Mouse (Mus musculus) cerebellum, adult 18-20 months (tissue): ENCODE data around the gene Kcnq1.

Experiments
- DNase-seq, 2 experiments: peaks; one replicate each; pipeline ENCODE4 v3.0.0; 2021

The Kcnq1 gene

DNA sequence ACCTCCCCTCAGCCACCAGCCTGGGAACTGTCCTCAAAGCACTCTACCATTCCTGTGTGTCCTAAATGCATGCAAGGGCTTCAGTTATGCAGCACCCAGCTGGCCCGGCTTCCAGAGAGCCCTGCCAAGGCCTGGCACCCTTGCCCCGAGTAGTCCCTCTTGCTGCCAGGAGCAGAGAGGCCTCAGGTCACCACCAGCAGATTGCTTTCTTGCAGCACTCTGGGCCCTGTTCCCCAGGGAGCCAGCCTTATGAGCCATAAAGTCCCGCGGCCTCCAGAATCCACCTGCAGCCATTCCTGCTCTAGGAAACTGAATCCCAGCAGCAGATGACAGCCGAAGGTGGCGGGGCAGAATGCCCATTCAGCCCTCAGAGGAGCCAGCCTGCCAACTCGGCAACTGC, 327.2 kb downstream of the Kcnq1 start:
- DNase-seq, result peak; percentile 61 to 62

DNA sequence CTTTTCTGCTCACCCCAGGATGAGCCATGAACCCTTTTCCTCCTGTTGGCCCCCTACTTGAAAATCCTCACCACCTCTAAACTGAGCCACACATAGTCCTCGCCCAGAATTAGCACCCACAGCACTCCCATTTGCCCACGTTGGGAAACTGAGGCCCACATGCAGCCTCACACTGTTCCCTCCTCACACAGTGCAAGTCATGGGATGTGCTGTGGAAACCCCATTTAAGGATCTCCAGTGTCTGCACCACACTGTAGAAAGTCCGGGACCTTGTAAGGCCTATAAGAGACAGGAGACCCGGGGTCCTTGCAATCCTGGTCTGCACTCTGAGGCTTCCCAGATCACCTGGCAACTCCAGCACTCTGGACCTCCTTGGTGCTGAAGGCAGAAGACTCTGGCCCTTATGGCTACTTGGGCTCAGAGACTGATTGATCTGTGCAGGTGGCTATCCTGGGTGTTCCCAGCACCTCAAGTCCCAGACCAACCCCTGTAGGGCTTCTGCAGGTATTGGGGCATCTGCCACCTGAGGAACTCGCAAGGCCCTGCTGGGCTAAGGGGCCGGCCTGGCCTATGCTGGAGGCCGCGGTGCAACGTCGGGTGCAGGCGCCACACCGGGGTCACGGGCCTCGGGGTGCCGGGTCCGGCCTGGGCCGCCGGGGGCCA, 331.2 kb downstream of the Kcnq1 start:
- no peak for DNase-seq

- DNase-seq, result no peak
Measured at GRCm38 (mm10) chr7:143437894-143438581, 331.9 kb downstream of the Kcnq1 start.

- DNase-seq, result no peak
Measured at GRCm38 (mm10) chr7:143438965-143439364, 332.8 kb downstream of the Kcnq1 start.

DNA sequence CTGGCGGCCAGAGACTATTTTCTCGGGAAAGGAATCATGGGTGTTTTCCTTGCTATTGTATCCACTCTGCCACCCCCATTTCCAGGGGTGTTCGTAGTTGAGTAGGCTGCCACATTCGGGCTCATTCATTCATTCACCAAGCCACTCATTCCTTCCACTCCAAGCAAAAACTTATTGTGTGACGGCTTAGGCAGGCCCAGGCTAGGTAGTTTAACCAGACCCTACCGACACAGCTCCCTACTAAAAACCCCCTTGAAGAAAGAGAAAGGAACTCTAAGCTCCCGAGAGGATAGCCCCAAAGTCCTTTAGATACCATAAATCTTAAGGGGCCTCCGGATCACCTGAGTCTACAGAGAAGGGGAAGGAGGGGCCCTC, 338.4 kb downstream of the Kcnq1 start:
- no peak for DNase-seq

DNA sequence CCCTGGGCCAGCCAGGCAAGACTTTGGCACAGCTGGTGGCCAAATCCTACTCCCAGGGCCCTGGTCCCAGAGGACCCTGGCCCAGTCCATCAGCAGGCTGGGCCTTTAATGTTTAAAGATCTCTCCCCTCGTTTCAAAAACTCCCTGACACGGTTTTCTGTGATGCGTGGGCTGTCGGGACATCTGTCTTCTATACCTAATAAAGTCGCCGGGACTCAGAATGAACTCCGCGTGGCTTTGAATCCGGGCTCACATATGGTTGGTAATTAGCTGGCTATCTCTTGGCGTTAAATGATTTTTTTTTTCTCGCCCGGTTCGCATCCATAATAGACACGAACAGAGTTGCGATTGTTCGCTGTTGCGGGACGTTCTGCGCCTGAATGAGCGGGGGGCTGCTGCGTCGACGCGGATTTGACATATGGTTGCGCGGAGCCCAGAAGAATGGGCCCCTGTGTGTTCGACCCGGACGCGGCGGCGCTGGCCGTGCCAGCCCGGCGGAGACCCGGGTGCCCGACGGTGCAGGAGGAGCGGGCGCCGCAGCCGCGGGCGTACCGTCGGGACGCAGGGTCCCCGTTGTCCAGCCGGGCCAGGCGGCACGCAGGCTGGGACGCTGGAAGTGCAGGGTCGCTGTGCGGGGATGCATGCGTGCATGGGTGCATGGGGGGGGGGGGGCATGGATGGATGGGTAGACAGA, 338.9 kb downstream of the Kcnq1 start:
- no peak for DNase-seq

- DNase-seq, result no peak
Measured at GRCm38 (mm10) chr7:143445651-143446460, 339.7 kb downstream of the Kcnq1 start.

DNA sequence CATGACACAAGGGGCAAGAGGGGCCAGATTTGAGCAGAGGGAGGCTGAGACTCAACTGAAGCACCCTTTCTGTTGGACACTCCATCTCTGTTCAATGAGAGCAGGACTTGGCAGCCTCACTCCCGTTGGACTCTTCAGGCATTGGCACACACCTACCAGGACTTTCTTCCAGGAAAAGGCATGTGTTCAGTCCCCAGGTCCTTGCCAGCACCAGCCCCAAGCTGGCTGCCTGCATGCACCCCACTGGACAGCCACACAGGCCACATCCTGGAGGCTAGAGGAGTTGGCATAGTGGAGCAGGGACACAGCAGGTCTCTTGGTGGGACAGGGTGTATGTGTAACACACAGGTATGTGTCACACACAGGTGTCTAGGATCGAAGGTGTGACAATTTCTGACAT, 341.0 kb downstream of the Kcnq1 start:
- peak; percentile 84 to 89 for DNase-seq

- DNase-seq, result no peak
Measured at GRCm38 (mm10) chr7:143458963-143459331, 352.8 kb downstream of the Kcnq1 start.

- DNase-seq, result no peak
Measured at GRCm38 (mm10) chr7:143459332-143460211, 353.4 kb downstream of the Kcnq1 start.

GRCm38 (mm10) chr7:143460217-143460834, 354.2 kb downstream of the Kcnq1 start:
- no peak for DNase-seq

- DNase-seq, result peak in 1 of 2 experiments; percentile 26
Measured at GRCm38 (mm10) chr7:143460874-143461273, 354.7 kb downstream of the Kcnq1 start, which contains the start of gene Cdkn1c. Cdkn1c (minus strand) TSS chr7:143461050.

- no peak for DNase-seq
Measured at GRCm38 (mm10) chr7:143461294-143461870, 355.2 kb downstream of the Kcnq1 start.

- DNase-seq, result no peak
Measured at GRCm38 (mm10) chr7:143461920-143462319, 355.8 kb downstream of the Kcnq1 start.

GRCm38 (mm10) chr7:143462516-143462915, 356.4 kb downstream of the Kcnq1 start:
- no peak for DNase-seq

DNA sequence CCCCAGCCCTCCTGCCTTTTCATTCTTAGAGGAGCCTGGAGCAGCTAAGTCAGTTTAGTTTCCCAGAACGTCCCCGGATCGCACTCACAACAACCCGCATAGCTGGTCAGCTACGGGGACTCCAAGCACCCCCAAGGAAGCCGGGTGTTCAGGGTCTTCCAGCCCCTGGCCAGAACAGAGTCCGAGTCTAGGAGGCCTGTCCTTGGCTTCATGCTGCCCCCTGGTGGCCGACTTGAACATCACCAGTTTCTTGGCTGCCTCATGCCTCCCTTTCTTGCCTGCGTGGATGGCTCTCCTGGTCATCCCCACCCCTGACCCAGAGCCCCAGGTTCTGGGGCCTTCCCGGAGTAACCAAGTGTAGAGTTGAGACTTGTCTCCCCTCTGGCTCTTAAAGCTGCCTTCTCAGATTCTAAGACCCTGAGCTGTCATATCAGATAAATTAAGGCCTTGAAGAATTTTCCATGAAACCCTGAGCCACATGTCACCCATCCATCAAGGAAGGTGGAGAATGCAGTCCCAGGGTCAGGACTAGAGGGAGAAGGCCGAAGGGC, 357.8 kb downstream of the Kcnq1 start:
- DNase-seq, result peak; percentile 74 to 83

GRCm38 (mm10) chr7:143464811-143465560, 358.8 kb downstream of the Kcnq1 start:
- DNase-seq, result peak in 1 of 2 experiments; percentile 20

DNA sequence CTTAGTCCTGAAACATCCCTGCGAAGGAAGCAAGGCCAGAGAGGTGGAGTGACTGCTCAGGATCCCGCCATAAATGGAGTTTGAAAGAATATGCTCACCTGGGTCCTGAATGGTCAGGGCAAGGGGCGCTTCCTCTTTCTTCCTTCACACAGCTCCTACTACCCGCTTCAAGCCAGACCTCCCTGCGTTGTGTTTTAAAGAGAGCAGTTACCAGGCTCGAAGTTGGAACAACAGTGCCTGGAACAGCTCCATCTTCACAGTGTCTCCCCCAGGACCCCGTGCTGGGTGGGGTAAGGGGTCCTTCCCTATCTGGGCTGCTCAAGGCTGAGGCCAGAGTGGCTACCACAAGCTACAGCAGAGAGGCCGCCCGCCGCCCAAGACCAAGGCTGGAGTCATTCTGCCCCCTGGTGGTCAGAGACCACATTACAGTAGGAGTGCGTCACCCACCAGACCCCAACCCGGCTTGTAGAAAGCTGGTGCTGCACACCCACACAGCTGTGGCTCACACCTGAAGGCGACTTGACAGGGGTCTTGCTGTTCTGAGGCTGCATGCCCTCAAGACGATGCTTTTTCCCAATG, 360.0 kb downstream of the Kcnq1 start:
- peak; percentile 61 to 83 for DNase-seq

DNA sequence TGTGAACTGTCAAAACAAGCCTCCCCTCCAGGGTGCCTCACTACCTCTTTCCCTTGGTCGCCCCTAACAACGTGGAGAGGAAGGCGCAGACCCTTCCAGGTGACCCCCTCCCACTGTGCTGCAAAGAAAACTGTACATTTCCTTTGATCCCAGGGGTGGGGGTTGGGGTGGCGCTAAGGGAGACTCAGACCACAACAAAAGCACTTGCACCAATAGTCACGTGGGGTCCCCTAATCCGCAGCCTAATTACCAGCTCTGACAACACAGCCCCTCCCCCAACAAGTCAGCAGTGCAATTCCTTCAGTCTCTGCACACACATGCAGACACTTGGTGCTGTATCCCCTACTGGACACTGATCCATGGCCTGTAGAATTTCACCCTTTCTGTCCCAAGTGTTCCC, 361.6 kb downstream of the Kcnq1 start:
- DNase-seq, result no peak

DNA sequence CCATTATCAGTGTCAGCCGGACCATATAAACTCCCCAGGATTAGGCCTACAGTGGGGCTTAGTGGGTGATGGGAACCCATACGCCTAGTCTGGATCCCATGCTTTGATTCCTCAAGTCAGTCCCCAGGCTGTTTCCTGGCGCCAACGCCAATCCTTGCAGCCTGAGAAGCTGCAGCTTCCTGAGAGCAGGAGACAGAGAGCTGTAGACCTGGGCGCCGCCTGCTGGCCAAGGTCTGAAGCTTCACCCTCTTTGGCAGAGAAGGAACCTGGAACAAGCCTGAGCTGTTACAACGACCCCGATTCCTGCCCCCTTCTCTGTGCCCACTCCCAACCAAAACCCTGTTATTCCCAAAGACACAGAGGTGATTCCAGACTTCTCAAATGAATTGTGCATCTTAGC, 363.8 kb downstream of the Kcnq1 start:
- DNase-seq, result peak; percentile 66 to 72
